Mouse (Mus musculus) brain, adult 2 months (tissue): ENCODE data around the gene Cntn4.

Experiments
- DNase-seq: peaks from one replicate; pipeline ENCODE4 v3.0.0; 2011; ENCODE audit warnings: low read depth, low spot score

The Cntn4 gene

DNA sequence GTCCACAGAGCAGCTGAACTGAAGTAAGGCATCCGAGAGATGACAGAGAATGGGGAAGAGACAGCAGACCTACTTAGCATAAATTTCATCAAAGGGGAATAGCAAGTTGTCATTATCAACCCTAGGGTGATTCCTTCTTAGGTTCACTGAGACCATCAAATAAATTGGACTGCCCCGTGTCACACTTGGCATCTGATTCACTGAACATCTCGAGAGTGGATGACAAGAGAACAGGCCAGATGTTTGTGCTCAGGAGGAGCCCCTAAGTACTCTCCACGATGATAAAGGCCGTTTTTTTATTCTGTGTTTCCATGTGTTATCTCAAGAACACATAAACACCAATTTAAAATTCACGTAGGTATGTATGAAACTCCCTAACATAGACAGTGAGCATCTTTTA lies 780.7 kb downstream of the Cntn4 start:
- no peak for DNase-seq

DNA sequence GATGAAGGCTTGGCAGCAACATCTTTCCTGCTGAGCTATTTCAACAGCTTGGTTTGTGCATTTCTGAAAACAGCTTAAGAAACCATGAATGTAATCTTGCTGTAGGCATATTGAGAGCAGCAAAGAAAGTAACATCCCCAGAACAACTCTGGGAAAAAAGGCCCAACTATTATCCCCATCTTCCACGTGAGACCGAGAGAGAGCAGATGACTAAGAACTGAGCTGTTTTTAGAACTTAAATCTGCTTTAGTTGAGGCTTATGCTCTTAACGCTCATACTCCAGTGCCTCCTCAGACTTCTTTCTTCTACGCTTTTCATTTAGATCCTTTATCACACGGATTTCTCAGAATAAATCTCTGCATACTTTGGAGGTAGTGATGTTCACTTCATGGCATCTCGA lies 784.9 kb downstream of the Cntn4 start:
- peak; percentile 70 for DNase-seq

DNA sequence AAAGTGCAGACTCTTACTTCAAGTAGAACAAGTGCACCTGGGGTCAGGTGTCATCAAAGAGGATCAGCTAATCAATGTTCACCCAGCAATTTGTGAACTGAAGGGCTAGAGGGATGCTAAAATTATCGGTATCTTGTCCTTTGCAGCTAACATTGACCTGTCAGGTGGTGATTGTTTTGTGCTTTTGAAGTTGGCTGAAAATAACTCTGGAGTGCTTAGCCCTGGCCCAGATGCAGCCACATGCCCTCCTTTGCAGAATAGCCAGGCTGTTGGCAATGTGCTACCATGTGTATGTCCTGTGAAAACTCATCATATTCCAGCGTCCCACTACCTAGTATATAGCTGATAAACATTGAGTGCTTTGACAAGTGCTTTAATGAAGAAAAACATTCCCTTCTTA lies 786.4 kb downstream of the Cntn4 start:
- peak; percentile 25 for DNase-seq

DNA sequence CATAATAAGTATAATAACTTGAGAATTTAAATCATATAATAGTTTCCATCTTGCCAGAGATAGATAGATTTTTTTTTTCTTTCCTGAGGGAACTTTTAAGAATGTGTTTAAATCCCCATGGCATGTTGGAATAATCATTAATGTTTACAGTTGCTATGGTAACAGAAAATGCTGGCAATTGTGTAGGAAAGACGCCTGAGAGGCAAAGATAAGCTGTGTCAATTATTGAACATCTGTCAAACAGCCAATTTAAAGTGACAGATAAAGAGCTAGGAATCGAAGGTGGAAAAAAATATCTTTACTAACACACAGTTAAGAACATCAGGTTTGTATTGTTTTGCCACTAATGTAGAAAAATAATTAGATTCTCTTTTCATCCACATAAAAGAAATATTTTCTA lies 788.3 kb downstream of the Cntn4 start:
- no peak for DNase-seq

DNA sequence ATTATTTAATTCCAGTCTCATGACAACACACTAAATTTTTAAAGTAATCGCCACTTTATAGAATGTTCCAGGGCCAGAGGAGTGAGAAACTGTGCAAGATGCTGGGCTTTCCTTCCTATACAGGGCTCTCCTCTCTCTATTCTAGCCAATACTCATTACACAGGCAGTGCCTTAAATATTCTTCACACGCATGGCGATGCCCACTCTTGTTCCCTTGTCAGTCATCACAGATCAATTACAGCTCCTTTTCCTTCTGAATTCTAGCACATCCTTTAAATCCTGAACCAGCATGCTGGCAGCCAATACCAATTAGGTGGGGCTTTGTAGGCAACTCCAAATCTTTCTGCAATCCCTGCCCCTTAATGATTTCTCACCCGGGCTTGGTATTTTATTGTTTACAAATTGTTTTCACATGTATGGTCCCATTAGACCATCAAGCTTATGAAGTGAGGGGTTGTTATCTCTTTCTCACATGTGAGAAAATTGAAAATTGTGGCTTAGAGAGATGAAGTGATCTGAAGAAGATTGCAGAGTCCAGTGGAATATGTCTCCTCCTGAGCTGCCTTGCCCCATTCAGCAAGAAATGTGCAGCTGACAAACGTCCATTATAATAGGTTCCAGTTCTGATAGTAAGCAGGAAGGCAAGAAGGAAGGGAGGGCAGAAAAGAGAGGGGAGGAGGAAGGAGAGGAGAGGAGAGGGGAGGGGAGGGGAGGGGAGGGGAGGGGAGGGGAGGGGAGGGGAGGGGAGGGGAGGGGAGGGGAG lies 789.0 kb downstream of the Cntn4 start:
- peak; percentile 10 for DNase-seq

GRCm38 (mm10) chr6:106471840-106472608 lies 794.6 kb downstream of the Cntn4 start:
- no peak for DNase-seq

DNA sequence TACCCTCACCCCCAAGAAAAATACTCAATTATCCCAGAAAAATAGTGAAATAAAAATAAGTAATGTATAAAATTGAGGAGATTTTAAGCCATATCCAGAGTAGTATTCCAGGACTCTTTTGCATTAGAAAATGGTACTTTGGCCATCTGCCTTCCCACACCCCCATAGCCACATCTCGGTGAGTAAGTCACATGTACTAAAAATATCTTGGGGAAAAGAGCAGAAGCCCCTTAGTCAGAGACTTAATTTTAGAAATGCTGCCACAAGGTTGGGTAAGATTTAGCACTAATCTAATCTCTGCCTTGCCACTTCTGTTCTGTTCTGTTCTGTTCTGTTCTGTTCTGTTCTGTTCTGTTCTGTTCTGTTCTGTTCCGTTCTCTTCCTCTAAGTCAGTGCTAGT lies 796.4 kb downstream of the Cntn4 start:
- DNase-seq, result peak; percentile 80

- peak; percentile 59 for DNase-seq
Measured at GRCm38 (mm10) chr6:106481533-106481932, 804.1 kb downstream of the Cntn4 start.

- peak; percentile 58 for DNase-seq
Measured at GRCm38 (mm10) chr6:106496303-106496702, 818.8 kb downstream of the Cntn4 start.

DNA sequence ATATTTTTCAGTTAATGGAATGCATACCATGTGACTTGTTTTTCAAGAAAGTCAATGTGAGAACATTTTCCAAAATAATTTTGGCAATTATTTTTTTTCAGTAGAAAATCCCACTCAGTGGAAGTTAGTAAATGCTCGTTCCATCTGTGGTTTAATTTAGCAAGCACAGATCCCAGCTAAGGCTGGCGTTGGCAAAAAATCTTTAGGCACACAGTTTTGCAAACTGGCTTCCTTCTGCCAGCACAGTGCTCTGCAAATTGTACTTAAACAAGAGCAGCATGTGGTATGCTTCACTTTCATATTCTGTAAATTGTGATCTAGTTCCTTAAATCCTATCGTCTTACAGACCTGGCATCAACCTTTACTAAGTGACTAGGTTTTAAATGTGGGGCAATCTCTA lies 821.7 kb downstream of the Cntn4 start:
- peak; percentile 92 for DNase-seq

DNA sequence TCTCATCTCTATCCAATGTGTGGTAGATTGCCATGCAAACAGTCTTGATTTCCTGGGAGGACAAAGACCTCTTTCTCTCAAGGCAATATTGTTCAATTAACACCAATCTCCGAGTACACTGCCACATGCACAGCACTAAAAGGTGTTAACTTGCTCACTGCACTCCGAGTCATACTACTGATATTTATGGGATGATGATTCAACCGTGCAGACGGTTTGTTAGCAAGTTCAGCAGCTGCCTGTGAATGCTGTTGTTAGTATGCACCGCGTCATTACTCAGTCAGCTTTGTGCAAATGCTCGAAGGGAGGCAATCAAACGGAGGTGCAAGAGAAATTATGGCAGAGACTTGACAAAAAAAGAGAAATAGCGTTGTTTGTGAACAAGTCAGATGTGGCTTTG lies 826.5 kb downstream of the Cntn4 start:
- DNase-seq, result peak; percentile 89

- no peak for DNase-seq
Measured at GRCm38 (mm10) chr6:106520367-106520766, 842.9 kb downstream of the Cntn4 start.

GRCm38 (mm10) chr6:106543500-106543899 lies 866.0 kb downstream of the Cntn4 start:
- DNase-seq, result peak; percentile 60

DNA sequence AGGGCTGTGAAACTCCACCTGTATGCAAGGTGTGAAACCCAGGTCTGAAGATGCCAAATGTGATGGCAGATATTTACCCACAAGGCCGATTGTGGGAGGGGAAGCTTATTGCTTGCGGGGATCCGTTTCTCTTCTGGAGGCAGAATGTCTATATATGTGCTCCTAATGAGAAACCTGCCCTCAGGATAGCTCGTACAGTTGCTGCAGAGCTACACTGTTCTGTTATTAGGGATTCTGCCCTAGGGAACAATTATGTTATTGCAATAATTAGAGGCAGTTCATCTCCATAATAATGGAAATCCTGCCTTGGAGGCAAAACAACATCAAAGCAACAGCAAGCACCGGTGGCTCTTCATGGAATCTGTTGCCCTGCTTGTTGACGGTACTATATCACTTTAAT lies 884.2 kb downstream of the Cntn4 start:
- no peak for DNase-seq

DNA sequence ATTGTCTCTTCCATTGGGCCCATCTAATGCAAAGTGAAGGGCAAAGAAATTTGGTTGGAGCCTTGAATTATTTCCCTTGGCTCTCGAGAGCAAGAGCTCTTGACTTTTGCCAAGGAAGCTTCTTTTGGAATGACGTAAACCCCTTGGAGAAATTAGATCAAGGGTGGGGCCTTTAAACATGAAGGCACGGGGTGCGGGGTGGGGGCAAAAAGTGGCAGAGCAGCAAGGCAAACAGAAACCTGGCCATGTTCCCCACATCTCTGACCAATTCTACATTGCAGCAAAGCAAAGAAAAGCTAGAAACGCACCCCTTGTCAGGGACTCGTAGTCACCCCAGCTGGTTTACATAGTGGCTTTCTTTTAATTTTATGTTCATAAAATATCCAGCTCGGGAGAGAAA lies 887.9 kb downstream of the Cntn4 start:
- DNase-seq, result no peak

DNA sequence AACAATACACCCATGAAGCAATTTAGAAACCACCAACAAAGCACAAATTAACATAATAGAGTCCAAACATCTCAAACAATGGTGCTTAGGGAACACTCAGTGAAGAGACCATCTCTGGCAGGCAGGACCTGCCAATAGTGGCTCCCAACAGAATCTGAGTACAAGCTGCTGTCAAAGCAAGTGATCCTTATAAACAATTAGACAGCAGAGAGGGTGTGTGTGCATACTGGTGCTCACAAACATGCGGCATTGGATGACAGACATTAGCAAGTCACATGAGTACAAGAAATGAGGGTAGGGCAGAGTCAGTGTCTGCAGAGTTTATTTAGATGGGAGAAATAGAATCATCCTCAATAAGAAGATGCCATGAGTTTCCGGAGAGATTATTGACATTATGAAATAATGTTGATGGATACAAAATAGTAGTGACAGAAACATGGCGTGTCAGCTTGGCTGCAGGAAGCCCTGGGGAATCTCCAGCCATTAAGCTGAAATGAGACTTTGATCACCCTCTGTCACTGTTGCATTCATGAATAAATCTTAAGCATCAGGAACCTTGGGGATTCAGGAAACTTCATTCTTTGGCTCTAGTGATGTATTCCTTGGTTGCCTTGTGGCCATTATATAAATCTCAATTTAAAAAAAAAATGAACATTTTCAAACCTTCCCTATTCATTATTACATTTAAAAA lies 888.5 kb downstream of the Cntn4 start:
- DNase-seq, result no peak

DNA sequence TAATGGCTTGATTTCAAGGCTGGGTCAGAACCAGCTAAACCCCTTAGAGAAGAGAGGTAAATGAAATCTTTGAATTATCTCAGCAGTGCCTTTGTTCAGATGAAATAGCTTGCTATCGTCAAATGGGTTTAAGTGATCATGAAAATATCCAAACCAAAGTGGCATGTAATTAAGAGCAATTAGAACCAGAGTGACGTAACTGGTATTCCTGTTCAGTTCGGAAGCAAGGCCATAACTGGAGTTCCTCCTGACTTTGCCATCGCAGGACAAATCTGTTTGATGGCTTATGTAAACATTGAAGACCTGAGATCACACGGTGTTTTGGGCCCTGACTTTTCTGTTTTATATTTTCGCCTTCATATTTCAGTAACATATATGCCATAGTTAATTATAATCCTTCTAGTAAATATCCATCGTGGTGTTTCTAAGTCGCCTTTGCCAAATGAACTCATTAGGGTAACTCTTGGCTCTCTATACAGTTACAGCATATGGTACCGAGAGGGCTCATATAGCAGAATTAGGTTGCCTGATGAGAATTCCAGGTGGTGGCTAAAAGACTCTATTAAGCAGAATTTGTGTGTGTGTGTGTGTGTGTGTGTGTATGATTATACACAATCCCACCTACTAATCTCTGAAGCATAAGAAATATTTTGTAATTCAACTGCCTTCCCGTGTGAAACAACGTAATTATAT lies 889.6 kb downstream of the Cntn4 start:
- peak; percentile 56 for DNase-seq

DNA sequence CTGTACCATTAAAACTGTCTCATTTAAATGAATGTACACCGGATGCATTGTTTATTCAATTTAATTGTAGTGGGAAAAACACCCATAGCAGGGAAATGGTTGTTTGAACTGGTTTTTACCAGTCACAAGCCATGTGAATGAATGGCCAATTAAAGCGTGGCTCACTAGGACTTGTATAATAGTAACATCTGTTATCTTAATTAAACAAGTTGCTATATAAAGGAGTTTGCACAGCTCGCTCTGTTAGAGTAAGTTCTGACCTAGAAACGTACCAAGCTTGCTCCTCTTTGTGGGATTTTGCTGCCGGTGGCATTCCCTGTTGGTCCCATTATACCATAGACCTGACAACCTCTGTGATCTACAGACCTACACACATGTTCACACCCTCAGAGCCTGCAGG lies 902.7 kb downstream of the Cntn4 start:
- peak; percentile 27 for DNase-seq

- no peak for DNase-seq
Measured at GRCm38 (mm10) chr6:106593756-106594155, 916.3 kb downstream of the Cntn4 start.

DNA sequence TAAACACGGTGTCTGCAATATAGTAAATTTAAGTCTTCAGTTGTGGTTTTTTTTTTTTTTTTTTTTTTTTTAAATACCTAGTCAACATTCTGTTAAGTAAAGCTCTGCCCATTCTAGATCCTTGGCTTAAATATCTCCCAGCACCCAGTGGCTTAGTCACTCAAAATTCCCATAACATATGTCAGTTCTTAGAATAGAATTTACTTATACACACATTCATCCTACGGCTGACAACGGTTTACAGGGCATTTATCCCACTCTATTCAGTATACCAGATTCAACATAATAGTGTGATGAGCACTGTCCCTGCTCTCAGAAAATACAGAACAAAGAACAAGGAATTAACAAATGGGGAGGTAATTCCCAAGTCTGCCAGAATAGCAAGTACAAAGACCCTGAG lies 939.6 kb downstream of the Cntn4 start:
- DNase-seq, result peak; percentile 70

GRCm38 (mm10) chr6:106621188-106621749 lies 943.8 kb downstream of the Cntn4 start:
- DNase-seq, result peak; percentile 29

DNA sequence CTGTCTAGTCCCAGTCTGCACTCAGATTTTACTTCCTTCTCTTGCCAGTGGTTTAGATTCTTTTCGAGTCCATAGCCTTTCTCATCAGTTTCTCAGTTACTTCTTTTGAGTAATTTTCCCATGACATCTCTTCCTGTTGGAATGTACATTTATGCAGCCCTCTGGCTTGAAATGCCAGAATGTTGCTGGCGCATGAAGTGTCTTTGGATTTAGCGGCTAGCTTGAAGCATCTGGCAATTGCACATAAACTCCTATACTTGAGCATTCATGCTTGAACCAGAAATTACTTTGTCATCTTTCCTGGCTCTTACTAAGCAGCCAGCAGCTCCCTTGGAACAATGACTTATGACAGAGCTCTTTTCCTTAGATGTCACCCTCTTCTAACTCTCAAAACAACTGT lies 965.6 kb downstream of the Cntn4 start:
- DNase-seq, result peak; percentile 44
